Mouse (Mus musculus) cerebellum, postnatal 25 days (tissue): ENCODE results near the gene Fam241a.

ENCODE experiments used
- DNase-seq, 2 experiments: peaks; one replicate each; pipeline ENCODE4 v3.0.0; 2021; ENCODE audit warnings: mixed read lengths in 2 of 2

The Fam241a gene

GRCm38 (mm10) chr3:127875059-127875458 is 21.1 kb downstream of the Fam241a start:
- DNase-seq = no peak

GRCm38 (mm10) chr3:127874254-127874883 is 21.8 kb downstream of the Fam241a start:
- DNase-seq = no peak

GRCm38 (mm10) chr3:127871575-127871974 is 24.5 kb downstream of the Fam241a start:
- no peak for DNase-seq

- DNase-seq = no peak
These were observed 27.2 kb downstream of the Fam241a start for GRCm38 (mm10) chr3:127868880-127869279.

- DNase-seq = no peak
These were observed 27.9 kb downstream of the Fam241a start for GRCm38 (mm10) chr3:127868046-127868758.

GRCm38 (mm10) chr3:127864242-127864641 is 31.9 kb downstream of the Fam241a start:
- DNase-seq = no peak

- DNase-seq = no peak
These were observed 32.6 kb downstream of the Fam241a start for GRCm38 (mm10) chr3:127863571-127863970.

- no peak for DNase-seq
These were observed 33.6 kb downstream of the Fam241a start for GRCm38 (mm10) chr3:127862479-127862878.

GRCm38 (mm10) chr3:127861340-127861739 is 34.8 kb downstream of the Fam241a start:
- no peak for DNase-seq

- peak; percentile 60 to 83 for DNase-seq
These were observed 42.5 kb downstream of the Fam241a start for GRCm38 (mm10) chr3:127853431-127854206.

- DNase-seq = no peak
These were observed 43.4 kb downstream of the Fam241a start for GRCm38 (mm10) chr3:127852722-127853121.

- DNase-seq = no peak
These were observed 45.1 kb downstream of the Fam241a start for GRCm38 (mm10) chr3:127850776-127851646.

GRCm38 (mm10) chr3:127849922-127850321 is 46.2 kb downstream of the Fam241a start:
- DNase-seq = no peak

GRCm38 (mm10) chr3:127848088-127848808 is 47.9 kb downstream of the Fam241a start:
- DNase-seq = no peak

- DNase-seq = no peak
These were observed 52.2 kb downstream of the Fam241a start for GRCm38 (mm10) chr3:127843941-127844327.

- no peak for DNase-seq
These were observed 52.7 kb downstream of the Fam241a start for GRCm38 (mm10) chr3:127843324-127843940.

- DNase-seq = no peak
These were observed 54.2 kb downstream of the Fam241a start for GRCm38 (mm10) chr3:127841926-127842325.

GRCm38 (mm10) chr3:127837972-127838644 is 58.0 kb downstream of the Fam241a start:
- DNase-seq = no peak

GRCm38 (mm10) chr3:127837154-127837865 is 58.8 kb downstream of the Fam241a start, which contains the start of gene Ap1ar:
Gene Ap1ar (minus strand): TSS chr3:127837523.
- DNase-seq = peak; percentile 98 to 99

GRCm38 (mm10) chr3:127836798-127837153 is 59.3 kb downstream of the Fam241a start:
- DNase-seq = no peak
